Mouse (Mus musculus) megakaryocyte, embryonic 14.5 days (primary cell): ENCODE results near the gene Podnl1.

Source experiments
- FLI1 ChIP-seq: IDR thresholded peaks from 2 replicates; pipeline ENCODE4 v1.6.1; 2012; ENCODE audit warnings: low read length, inconsistent platforms, mixed read lengths
- GATA1 ChIP-seq: IDR thresholded peaks from 3 replicates; pipeline ENCODE4 v1.6.1; 2012; ENCODE audit warnings: mixed read lengths, low read length, inconsistent platforms, borderline replicate concordance

DNA sequence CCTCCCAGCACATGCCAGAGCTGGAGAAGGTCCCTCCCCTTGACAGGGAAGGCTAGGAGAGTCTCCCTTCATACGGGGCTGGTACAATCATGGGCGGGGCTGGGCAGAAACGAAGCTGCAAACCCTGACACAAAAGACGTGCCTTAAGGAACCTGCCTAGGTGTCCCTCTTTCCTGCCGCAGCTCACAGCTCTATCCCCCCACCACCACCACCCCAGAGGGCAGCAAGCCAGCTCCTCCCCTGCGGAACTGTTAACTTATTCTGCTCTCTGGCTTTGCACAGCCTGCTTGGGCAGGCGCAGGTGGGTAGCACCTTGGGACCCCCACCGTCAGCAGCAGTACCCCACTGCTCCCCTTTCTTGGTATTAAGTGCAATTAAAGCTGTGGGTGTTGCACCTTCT, 29.7 kb upstream of the Podnl1 start:
- TF ChIP-seq GATA1 (no peak), FLI1 (no peak)
